Mouse (Mus musculus) thymus, adult 2 months (tissue): ENCODE measurements around the gene Entpd7. TPM values are rescaled to one million over a fixed set of nuclear protein-coding genes. Genes with fewer than 3 reads are reported as not detected.
A peak's percentile ranks its signal among the peaks of the same experiment; 100 is the strongest.

Source experiments
- DNase-seq: peaks from one replicate; pipeline ENCODE4 v3.0.0; 2021
- H3K27ac ChIP-seq: fragments of 200-500 bp; 2 replicates; pipeline ENCODE4 v1.5.1; 2012; ENCODE audit warnings: low read length, control low read depth; ENCODE audit not compliant: control insufficient read depth, insufficient read depth
- H3K27me3 ChIP-seq: fragments of 200-500 bp; 2 replicates; pipeline ENCODE4 v1.6.1; 2012; ENCODE audit warnings: mild to moderate bottlenecking, low read length, moderate library complexity, mixed read lengths; ENCODE audit not compliant: control insufficient read depth, insufficient read depth
- H3K36me3 ChIP-seq: fragments of 200-500 bp; 2 replicates; pipeline ENCODE4 v1.6.1; 2012; ENCODE audit warnings: mild to moderate bottlenecking, low read length, moderate library complexity; ENCODE audit not compliant: control insufficient read depth, insufficient read depth
- H3K4me1 ChIP-seq: fragments of 200-500 bp; replicated peaks from 2 replicates; pipeline ENCODE4 v1.6.1; 2012; ENCODE audit warnings: low read length; ENCODE audit not compliant: control insufficient read depth, insufficient read depth
- H3K4me3 ChIP-seq: fragments of 200-500 bp; 2 replicates; pipeline ENCODE4 v1.5.1; 2012; ENCODE audit warnings: mild to moderate bottlenecking, low read length, control low read depth, moderate library complexity; ENCODE audit not compliant: control insufficient read depth, insufficient read depth
- CTCF ChIP-seq: fragments of 200-500 bp; IDR thresholded peaks from 2 replicates; pipeline ENCODE4 v1.5.1; 2012; ENCODE audit warnings: mild to moderate bottlenecking, control low read depth, low read length, moderate library complexity, borderline replicate concordance; ENCODE audit not compliant: control insufficient read depth, poor library complexity, insufficient read depth; ENCODE audit errors: extremely low read depth
- POLR2A ChIP-seq: fragments of 200-500 bp; IDR thresholded peaks from 2 replicates; pipeline ENCODE4 v1.6.1; 2012; ENCODE audit warnings: mild to moderate bottlenecking, low read length, control low read depth, moderate library complexity; ENCODE audit not compliant: control insufficient read depth, poor library complexity, insufficient read depth; ENCODE audit errors: extremely low read depth
- whole genome bisulfite sequencing: fragments of 180-500 bp; shearing (Covaris S2); methylation state at CpG from one replicate; pipeline ENCODE4 v1.1.7; 2018; 5-methylcytosine and 5-hydroxymethylcytosine counted together
- polyA plus RNA-seq: library from polyadenylated mRNA; depleted of rRNA; stranded (reverse); fragments of >200 nt; gene quantifications from 2 replicates; pipeline ENCODE4 v1.2.3, GENCODE M21; 2012

The Entpd7 gene
- polyA plus RNA-seq, 1 experiment = 8.8 TPM

DNA sequence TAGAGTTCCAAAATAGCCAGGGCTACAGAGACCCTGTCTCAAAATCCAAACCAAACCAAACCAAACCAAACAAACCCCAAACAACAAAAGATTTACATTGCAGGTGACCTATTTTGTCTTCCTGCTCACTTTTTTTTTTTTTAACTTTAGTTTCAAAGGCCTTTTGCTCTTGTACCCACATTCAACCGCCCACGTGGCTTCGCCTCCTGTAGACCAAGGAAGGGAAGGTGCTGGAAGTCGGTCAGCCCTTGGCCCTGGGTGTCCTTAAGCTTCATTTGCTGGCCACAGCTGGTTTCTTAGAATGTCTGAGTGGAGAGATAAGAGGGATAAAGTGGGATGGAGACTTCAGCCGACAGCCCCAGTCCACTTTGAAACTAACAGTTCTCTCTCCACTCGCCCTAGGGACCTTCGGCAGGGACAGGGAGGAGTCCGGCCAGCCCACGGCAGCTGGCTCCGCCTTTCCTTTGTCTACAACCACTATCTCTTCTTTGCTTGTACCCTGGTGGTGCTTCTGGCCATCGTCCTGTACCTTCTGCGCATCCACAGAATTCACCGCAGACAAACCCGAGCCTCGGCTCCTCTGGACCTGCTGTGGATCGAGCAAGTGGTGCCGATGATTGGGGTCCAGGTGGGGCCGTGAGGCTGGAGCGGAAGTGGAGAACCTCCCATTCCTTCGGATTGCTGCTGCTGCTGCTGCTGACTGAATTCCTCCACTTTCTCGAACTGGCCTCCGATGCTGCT lies 40.0 kb downstream of the Entpd7 start:
- peak overlapping the region; percentile 92 for H3K27ac ChIP-seq
- no peak overlapping the region for H3K4me3 ChIP-seq
- 84% methylated on average over 22 of the region's 22 CpGs for WGBS
- TF ChIP-seq CTCF = no peak
- TF ChIP-seq POLR2A = no peak
- peaks cover 18% of the 10 kb centered on the region for H3K36me3 ChIP-seq
- DNase-seq = peak; percentile 42
- H3K27me3 ChIP-seq = no peaks in the 10 kb centered on the region
- peaks cover 31% of the 10 kb centered on the region for H3K4me1 ChIP-seq

DNA sequence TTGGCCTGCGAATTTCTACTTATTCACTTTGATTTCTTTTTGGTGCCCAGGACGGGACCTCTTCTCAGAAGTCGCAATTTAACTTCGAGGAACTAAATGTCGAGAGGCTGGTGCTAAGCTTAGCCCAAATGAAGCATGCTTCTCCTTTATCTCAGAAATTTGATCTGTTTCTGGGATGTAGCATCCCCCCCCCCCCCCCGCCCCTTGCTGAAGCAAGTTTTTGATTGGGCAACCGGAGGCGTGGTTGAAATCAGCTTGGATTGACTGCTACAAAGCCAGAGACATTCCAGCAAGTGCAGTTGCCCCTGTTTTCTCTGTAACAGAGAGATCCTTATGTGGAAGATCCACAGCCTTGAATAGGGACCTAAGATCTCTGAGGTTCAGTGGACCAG lies 40.6 kb downstream of the Entpd7 start:
- Histone ChIP-seq H3K27ac (peak overlapping the region; percentile 84; the same call in 1 of the 2 replicates), H3K4me1 (peaks cover 31% of the 10 kb centered on the region), H3K27me3 (no peaks in the 10 kb centered on the region), H3K36me3 (peaks cover 18% of the 10 kb centered on the region), H3K4me3 (no peak overlapping the region)
- DNase-seq = no peak
- 87% methylated on average over 8 of the region's 8 CpGs for whole genome bisulfite sequencing
- TF ChIP-seq CTCF (no peak), POLR2A (no peak)

DNA sequence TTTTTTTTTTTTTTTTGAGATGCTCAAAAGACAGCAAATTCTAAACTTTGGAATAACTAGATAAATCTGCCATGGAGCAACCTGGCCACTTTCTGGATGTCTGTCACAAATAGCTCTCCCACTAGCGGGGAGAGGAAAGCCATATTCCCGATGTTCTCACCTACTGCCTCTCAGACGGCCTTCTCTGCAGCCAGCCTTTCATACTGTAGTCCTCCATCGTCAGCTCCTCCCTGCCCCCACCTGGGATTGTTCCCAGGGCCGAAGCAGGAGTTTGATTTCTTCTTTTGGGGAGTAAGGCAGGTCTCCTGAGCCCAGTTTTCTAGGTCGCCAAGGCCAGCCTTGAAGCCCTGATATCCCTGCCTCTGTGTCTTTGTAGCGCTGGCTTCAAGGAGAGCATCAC lies 41.7 kb downstream of the Entpd7 start:
- TF ChIP-seq CTCF = no peak
- no peak for TF ChIP-seq POLR2A
- DNase-seq = no peak
- H3K36me3 ChIP-seq = peaks cover 21% of the 10 kb centered on the region
- H3K4me1 ChIP-seq = peaks cover 31% of the 10 kb centered on the region
- no peaks in the 10 kb centered on the region for H3K27me3 ChIP-seq
- 94% methylated on average over 7 of the region's 7 CpGs for WGBS
- no peak overlapping the region for H3K4me3 ChIP-seq
- no peak overlapping the region for H3K27ac ChIP-seq

DNA sequence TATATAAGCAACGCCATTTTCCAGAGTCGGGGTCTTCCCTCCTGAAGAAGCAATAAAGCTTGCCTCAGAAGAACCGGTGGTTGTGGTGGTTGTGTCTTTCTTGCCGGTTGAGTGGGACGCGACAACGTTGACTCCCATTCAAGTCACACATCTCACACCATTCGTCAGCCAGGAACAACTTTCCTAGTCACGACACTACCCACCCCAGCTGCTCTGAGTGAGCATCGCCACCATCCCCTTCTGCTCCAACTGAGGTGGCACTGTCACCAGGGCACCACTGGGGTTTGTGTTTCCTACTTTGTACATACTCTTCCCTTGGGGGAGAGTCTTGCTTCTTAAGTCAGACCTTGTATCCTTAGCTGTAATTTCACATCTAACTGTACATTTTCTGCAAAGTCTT lies 48.9 kb downstream of the Entpd7 start:
- no peak overlapping the region for H3K4me3 ChIP-seq
- no peak for TF ChIP-seq CTCF
- no peak for TF ChIP-seq POLR2A
- no peak overlapping the region for H3K27ac ChIP-seq
- WGBS = 97% methylated on average over 10 of the region's 10 CpGs
- H3K4me1 ChIP-seq = no peaks in the 10 kb centered on the region
- no peak for DNase-seq
- no peaks in the 10 kb centered on the region for H3K27me3 ChIP-seq
- peaks cover 62% of the 10 kb centered on the region for H3K36me3 ChIP-seq

DNA sequence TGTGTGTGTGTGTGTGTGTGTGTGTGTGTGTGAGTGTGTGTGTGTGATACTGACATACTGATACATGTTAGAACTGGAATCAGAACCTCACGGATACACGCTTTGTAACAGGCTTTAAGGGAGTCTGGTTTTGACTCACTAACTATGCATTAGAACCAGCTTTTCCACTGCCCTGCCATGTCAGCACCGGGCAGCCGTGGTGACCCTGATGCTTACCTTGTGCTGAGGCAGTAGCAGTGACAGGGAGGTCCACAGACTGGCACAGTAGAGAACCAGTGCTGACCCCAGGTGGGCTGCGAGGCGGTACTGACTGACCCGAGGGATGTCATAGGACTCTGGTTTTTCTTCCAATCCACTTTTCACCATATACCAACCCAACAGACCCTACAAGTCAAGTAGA lies 53.9 kb downstream of the Entpd7 start:
- Histone ChIP-seq H3K36me3 (peaks cover 76% of the 10 kb centered on the region), H3K4me1 (no peaks in the 10 kb centered on the region), H3K27me3 (no peaks in the 10 kb centered on the region), H3K4me3 (no peak overlapping the region), H3K27ac (no peak overlapping the region)
- no peak for DNase-seq
- WGBS = 95% methylated on average over 7 of the region's 7 CpGs
- TF ChIP-seq POLR2A = no peak
- TF ChIP-seq CTCF = no peak

GRCm38 (mm10) chr19:43745740-43746139 lies 56.3 kb downstream of the Entpd7 start:
- Histone ChIP-seq H3K4me1 (no peaks in the 10 kb centered on the region), H3K27ac (no peak overlapping the region), H3K27me3 (no peaks in the 10 kb centered on the region), H3K36me3 (peaks cover 63% of the 10 kb centered on the region), H3K4me3 (no peak overlapping the region)
- 93% methylated on average over 3 of the region's 3 CpGs for WGBS
- TF ChIP-seq POLR2A (no peak), CTCF (no peak)
- DNase-seq = no peak
